Mouse (Mus musculus) gastrocnemius, adult 18-20 months (tissue): ENCODE measurements around the gene Tprkb. TPM values are rescaled to one million over a fixed set of nuclear protein-coding genes. Genes with fewer than 3 reads are reported as not detected.
"Not testable (repeated sequence)": the region's sequence is repeated elsewhere in the genome, so short reads cannot be mapped to it uniquely, and the experiment has no call there.

Source experiments
- DNase-seq: peaks from one replicate; pipeline ENCODE4 v3.0.0; 2021; ENCODE audit warnings: low spot score
- total RNA-seq, 2 experiments: library from RNA; stranded (reverse); gene quantifications; 2 replicates each; pipeline ENCODE4 v1.2.3; 2021

Gene Tprkb
- total RNA-seq, 2 experiments from 2014 or later: 15.5 to 16.3 TPM

DNA sequence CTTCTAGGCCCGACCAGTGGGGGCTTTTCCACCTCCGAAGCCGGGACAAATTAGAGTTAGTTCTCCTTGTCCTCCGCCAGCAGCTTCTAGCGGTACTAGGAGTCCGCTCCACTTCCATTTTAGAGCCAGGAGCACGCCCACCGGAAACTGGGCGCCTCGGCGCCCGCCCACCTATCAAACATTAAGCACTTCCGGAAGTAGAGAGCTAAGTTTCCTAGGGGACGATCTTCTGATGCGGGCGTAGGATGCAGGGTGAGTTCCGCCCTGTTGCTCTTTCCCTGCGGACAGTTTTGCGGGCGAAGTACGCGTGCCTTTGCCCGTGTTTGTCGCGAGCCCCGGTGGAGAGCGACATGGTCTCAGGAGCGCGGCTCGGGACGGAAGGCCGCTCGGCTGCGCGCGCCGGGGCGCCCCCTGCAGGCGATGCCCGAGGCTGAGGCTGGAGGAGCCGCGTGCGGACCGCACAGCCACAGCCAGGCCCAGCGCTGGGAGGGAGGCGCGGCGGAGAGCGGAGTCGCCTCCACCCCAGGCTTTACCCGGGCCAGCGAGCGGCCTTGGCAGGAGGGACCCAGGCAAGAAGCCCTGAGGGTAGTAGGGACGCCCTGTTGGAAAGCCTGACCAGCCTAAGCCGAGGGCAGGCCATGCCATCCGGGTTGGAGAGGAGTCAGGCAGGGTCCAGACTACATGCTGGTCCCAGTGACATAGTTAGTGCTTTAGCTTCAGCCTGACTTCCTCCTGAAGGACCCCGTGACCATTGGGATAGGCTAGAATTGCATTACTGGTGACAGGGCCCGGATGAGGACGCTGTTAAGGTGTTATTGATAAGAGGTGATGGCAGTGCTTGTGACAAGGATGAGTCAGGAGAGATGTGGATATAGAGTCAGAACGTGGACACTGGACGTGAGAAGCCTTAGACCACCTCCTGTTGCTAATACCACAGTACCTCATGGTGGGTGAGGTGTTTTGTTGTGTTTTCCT lies 4.2 kb downstream of the Tprkb start, which contains the start of gene Nat8f1:
Nat8f1 (minus strand) TSS at position 149 of the 975 bp plus-strand sequence.
- peak; percentile 92 for DNase-seq

DNA sequence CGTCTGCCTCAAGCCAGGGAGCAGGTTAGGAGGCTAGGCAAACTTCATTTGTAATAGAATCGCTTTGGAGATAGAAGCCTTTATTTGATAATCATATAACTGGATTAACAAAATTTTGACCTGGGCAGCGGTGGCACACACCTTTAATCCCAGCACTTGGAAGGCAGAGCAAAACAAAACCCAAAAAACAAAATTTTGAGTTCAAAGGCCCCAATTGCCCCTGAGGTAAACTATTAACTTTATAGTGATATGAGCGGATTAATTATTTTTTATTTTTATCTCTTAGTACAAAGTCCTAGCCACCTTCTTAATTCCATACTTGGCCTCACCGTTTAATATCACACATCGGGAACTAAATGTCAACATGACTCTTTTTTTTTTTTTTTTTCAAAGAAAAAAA lies 4.9 kb downstream of the Tprkb start:
- no peak for DNase-seq

DNA sequence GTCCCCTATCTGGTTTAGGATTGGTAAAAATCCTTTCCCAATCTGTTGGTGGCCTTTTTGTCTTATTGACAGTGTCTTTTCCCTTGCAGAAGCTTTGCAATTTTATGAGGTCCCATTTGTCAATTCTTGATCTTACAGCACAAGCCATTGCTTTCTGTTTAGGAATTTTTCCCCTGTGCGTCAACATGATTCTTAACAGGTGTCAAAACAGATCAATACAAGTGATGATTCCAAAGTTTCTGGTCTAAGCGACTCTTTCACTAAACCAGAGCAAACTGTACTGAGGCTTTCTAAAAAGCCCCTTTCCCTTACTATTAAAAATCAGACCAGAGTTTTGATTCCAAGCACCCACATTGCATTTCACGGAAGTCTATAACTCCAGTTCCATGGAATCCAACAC lies 6.7 kb downstream of the Tprkb start:
- not testable (repeated sequence) for DNase-seq

DNA sequence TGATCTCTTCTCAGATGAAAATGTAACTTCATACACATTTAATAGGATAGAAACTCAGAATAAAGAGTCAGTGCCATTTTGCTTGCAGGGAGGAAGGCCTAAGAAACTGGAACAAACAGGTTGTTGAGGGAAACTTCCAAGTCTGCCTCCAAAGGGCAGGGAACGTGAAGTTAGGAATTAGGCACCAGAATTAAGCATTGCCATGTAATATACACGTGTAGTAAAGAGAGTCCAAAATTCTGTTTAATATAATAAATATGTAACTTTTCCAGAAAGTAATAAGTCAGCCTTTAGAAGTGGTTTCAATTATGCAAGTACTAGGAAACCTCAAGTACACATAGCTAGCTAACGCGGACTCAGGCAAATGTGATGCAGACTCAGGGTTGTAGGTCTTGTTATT lies 7.7 kb downstream of the Tprkb start:
- DNase-seq: no peak

DNA sequence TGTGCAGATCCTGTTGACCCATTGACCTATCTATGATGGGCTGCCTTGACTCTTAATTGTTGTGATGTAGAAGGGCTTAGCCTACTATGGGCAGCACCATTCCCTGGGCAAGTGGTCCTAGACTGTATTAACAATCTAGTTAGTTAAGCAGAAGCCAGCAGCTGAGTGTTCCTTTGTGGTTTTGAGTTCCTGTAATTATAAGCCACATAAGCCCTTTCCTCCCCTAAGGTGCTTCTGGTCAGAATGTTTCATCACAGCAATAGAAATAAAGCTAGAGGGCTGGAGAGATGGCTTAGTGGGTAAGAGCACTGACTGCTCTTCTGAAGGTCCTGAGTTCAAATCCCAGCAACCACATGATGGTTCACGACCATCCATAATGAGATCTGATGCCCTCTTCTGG lies 12.0 kb downstream of the Tprkb start:
- DNase-seq: no peak

DNA sequence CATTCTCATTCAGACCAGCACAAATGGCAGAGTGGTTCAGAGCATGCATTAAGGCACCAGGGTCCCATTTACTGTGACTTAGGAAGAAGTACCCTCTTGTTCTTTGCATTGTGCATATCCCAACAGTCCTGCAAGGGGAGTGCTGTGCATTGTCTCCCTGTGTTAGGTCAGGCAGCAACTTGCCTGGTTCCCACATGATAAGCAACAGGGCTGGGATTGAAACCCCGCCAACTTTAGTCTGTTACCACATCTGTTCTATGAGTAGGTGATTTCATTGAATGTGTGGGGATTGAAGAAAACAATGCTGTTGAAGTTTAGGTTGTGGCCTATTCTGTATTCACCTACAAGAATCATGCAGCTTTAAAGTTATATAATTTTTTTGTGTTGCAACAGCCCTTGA lies 15.0 kb downstream of the Tprkb start:
- no peak for DNase-seq

DNA sequence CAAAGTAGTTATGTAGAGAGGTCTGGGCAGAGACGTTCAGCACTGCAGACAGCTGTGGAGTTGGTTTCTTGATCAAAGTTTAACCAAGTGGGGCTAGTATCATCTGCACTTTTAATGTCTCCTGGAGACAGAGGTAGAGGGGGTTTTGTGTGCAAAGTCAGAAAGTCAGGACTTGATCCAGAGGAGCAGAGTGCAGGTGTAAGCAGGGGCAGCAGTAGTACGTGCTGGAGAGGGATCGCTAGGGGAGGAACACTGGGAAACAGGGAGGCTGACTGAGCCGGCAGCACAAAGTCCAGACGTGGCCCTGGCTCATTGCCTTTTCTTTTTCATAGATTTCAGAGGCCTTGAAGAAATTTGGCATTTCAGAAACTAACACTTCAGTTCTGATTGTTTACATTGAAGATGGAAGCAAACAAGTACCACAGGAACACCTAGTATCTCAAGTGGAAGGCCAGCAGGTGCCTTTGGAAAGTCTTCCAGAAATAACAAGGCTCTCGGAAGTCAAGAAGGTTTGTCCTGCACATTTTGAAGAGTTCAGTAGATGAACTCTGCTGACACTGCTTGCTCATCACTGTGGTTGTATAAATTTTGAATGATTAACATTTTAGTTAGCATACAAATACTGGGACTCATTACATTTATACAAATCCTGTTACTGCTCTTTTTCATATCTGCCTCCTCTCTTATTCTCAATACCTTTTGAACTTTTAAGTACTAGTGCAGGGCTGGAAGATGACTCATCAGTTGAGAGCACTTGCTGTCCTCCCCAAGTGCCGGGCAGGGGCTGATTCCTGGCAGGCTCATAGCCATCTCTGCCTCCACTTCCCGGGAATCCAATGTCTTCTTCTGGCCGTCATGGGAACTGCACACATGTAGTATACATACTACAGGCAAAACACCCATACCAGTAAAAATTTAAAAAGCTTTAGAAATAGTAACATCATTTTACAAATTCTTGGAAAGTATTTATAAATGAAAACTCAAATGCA lies 16.1 kb downstream of the Tprkb start:
- DNase-seq: no peak

DNA sequence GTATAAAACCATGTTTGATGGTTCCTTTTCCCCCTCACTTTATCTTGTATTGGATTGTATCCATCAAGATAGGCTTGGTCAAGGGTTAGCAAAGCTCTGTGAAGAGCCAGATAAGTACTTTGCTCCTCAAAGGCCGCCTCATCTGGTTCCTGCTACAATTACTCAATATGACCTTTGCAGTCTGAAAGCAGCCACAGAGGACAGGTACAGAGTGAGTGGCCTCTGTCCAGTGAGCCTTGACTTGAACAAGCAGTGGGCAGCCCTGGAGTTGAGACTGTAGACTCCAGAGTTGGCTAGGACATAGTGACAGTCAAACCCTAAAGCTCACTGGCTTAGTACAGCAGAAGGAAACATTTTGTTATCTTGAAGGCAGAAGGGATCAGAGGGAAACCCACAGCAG lies 17.6 kb downstream of the Tprkb start:
- no peak for DNase-seq

DNA sequence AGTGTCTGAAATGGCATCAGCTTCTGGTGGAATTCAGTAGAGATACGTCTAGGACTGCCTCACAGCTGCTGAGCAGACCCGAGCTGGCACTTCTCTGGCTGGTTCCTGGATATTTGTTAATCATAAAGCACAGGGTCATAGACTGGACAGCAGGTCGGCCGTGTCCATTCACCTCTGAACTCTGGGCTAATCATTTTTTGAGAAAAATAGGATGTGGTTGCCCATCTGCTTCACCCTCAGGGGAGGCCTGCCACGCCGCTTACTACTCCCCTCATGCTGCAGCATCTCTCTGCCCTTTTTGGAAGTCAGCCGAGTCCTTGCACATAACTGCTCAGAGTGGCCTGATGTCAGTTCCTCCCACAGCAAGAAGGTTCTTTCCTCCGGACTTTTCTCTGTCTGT lies 22.4 kb downstream of the Tprkb start:
- no peak for DNase-seq

DNA sequence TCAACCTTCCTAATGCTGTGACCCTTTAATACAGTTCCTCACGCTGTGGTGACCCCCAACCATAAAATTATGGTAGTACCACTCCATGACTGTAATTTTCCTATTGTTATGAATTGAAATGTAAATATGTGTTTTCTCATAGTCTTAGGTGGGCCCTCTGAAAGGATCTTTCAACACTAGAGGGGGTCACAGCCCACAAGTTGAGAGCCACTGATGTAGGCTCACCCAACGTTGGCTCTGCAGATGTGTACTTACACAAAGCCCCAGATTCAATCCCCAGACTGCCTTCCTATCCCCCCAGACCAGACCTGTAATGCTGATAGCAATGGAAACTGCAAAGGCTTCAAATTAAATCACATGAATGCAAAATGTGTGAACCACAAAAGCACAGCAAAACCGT lies 24.0 kb downstream of the Tprkb start:
- DNase-seq: no peak

DNA sequence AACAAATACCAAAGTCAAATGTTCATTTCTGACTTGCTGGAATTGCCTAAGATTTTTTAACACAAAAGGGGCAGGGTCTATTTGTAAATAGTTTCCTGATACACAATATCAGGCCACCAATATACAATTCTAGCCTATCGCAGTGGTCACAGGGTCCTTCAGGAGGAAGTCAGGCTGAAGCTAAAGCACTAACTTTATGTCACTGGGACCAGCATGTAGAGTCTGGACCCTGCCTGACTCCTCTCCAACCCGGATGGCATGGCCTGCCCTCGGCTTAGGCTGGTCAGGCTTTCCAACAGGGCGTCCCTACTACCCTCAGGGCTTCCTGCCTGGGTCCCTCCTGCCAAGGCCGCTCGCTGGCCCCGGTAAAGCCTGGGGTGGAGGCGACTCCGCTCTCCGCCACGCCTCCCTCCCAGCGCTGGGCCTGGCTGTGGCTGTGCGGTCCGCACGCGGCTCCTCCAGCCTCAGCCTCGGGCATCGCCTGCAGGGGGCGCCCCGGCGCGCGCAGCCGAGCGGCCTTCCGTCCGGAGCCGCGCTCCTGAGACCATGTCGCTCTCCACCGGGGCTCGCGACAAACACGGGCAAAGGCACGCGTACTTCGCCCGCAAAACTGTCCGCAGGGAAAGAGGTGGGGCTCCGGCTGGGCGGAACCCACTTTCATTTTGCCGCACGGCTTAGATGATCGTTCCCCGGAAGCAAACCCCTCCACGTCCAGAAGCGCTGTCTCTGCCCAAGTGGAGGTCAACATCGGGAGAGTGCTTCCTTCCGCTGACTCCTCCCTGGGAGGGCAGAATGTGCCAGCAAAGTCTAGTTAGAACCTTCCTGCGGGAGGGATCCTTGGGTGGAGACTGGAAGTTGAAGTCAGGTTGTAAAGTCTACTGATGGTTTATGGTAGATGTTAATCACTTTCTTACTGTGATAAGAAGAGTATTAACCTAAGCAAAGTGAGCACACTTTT lies 25.1 kb downstream of the Tprkb start:
- peak; percentile 88 for DNase-seq

DNA sequence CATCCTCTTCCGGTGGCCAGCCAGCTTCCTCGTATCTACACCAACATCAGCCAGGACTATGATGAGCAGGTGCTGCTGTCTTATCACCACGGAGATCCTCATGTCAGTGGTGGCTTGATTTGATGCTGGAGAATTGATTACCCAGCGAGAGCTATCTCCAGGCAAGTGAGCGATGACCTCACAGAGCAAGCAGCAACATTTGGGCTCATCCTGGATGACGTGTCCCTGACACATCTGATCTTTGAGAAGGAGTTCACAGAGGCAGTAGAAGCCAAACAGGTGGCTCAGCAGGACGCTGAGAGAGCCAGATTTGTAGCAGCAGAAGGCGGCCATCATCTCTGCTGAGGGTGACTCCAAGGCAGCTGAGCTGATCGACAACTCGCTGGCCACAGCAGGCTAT lies 27.0 kb downstream of the Tprkb start:
- DNase-seq: no peak

DNA sequence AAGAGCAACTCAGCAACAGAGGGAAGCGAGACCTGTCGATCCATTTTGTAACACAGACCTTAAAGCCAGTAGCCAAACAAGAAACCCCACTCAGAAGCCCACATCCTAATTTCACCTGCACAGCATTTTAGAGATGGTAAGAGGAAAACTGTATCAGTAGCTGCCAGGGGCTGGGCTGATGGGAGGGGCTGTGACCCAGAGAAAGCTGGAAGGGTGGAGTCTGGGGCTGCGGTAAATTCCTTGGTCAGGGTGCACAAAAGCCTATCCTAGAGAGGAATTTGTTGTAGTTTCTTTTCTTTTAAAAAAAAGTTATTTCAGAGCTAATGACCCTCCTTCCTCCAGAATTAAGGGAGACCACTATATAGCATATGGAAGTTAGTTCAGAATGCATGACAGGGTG lies 30.8 kb downstream of the Tprkb start:
- no peak for DNase-seq

DNA sequence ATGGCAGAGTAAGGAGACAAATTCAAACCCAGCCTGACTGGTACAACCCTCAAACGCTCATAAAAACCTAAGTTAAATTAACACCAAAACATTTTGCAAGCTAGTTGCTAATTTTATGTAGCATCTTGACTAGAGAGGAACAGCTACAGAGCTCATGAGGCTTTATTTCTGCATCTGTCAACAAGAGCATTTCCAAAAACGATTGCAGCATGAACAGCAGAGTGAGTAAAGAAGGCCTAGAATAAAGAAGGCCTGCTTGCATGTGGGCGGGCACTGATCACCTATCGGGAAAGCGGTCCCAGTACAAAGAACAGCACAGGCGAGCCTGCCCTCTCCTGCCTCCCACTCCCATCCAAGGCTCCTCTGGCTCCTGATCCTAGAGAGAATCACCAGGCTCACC lies 36.9 kb downstream of the Tprkb start:
- DNase-seq: no peak

DNA sequence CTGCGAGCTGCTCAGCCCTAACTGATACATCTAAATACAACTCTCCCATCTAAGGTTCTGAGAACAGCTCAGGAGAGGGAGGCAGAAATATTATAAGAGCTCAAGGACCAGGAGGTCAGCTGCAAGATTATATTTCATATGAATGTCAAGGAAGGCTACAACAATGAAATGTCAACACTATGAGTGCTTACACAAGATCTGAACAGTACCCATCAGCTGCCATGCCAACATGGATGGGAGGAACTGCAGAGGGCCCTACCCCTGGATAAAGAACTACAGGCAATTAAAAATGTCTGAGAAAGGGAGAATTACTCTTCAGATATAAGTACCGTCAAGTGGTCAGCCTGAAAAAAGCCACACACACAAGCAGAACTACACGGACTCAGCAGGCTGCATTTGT lies 45.9 kb downstream of the Tprkb start:
- no peak for DNase-seq

DNA sequence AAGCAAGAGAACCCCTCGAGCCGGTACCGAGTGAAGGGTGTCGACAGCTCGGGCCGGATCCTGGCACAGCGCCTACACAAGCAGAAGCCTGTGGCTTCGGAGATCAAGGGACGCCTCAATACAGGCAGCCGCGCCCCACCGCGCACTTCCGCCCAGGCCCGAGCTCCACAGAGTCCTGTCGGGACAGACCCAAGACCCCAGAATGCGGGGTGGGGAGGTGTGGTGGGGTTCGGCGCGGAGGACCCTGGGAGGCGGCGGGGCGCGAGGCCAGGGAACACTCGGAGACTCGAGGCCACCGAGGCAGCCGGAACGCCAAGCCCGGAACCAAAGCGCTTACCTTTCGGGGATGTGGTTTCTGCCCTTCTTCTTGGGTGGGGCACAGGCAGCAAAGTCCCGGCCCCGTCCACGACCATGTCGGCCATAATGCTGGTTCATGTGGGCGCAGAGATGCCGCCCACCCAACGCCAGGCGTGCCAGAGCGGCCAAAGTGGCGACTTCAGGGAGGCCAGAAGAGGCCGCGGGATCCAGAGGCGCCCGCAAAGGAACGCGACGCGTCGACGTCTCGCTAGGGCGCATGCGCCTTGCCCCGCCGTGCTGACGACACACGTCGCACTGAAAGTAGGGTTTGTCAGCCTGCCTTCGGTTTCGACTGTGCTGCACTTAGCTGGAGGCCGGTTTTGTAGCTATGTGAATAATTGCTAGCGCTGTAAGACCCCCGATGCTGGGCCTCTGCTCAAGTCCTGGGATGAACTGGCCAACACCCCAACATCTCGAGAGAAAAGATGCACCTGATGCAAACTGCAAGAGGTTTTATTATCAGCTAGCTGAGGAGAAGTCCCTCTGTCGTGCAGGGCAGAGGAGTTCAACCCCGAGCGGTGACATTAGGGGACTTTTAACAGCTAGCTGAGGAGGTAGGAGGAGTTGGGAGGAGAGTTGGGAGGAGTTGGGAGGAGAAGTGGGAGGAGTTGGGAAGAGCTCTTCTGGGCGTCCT lies 49.7 kb downstream of the Tprkb start, which contains the start of gene Dusp11:
Dusp11 (minus strand) TSS at position 567 of the 991 bp plus-strand sequence.
- peak; percentile 92 for DNase-seq

DNA sequence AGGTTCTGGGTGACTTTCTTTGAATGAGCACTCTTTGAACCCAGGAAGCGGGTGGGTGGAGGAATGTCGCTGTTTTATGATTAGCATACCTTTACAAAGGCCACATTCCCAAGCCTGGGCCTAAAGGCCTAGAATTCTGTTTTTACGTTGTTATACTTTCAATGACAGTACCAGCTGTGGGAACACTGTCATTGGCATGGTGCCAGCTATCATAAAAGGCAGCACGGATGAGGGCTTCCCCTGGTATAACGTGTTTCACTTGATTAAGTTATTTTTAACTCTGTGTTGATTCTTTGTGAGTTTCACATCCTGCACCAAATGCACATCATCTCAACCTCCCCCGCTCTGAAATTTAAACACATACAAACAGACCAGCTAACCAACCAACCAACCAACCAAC lies 54.4 kb downstream of the Tprkb start:
- peak; percentile 5 for DNase-seq

DNA sequence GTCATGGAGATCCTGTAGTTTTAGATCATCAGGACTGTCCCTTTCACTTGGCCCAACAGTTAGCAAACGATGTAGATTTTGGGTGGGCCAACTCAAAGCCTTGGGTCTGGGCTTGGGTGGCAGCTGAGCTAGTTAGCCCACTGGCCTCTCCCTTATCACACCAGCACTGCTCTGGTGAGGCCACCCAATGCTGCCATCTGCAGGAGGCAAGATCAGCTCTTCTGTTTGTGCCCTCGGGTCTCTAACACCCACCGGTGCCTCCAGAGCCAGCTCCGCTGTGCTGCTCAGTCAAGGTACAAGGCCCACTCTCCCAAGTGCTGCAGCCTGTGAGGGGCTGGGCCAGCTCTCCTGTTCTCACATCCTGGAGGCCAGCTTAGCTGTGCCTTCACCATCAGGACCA lies 55.0 kb downstream of the Tprkb start:
- no peak for DNase-seq

DNA sequence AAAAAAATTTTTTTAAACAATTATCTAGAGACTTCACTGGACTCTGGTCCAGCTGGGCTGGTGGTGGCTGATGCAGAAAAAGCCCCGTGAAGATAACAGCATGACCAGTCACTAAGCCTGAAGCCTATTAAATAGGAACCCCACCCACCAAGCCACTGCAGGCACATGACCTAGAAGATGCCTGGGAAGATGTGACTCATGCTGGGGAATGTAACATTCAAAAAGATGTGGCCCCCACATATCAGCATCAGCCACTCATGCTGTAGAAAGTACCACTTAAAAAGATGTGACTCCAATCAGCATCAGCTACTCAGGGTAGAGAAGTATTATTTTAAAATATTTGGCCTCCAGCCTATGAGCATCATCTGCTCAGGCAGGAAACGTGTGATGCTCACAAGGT lies 58.2 kb downstream of the Tprkb start:
- DNase-seq: no peak

DNA sequence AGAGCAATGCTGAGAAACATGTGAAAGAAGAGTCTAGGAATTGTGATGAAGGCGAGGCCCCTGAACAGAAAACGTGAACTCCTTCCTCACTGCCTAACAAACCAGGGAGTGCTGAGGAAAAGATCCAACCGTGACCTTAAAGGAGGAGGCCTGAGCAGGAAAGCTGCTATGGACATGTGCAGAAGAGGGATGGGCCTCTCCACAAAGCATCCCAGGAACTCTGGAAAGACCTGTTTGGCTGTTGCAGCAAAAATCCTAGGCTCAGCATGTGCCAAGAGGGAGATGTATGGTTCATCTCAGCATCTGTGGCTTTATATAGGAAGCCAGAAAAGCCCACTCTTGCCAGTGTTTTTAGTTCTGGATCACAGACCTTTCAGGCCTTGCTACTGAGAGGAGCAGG lies 61.0 kb downstream of the Tprkb start:
- no peak for DNase-seq
